Mouse (Mus musculus) stomach, embryonic 14.5 days (tissue): ENCODE data around the gene Tnc. TPM values are rescaled to one million over a fixed set of nuclear protein-coding genes. Genes with fewer than 3 reads are reported as not detected.
A peak's percentile ranks its signal among the peaks of the same experiment; 100 is the strongest.

ENCODE experiments used
- ATAC-seq: fragments of 200-750 bp; cut with Nextera tagmentation; 2 replicates; pipeline ENCODE4 v1.8.0; 2017; ENCODE audit warnings: low read depth, moderate TSS enrichment; ENCODE audit not compliant: insufficient number of reproducible peaks, insufficient read depth, low FRiP score
- H3K27ac ChIP-seq: fragments of 300-500 bp; sonication (generic); 2 replicates; pipeline ENCODE4 v1.5.1; 2014; ENCODE audit warnings: mild to moderate bottlenecking, low read length, moderate library complexity, mixed read lengths
- H3K27me3 ChIP-seq: fragments of 300-500 bp; sonication (generic); 2 replicates; pipeline ENCODE4 v1.6.1; 2014; ENCODE audit warnings: low read length, control low read depth, mixed read lengths; ENCODE audit not compliant: control insufficient read depth, insufficient read depth
- H3K36me3 ChIP-seq: fragments of 300-500 bp; sonication (generic); 2 replicates; pipeline ENCODE4 v1.6.1; 2014; ENCODE audit warnings: mild to moderate bottlenecking, control low read depth, low read length, moderate library complexity, mixed read lengths; ENCODE audit not compliant: control insufficient read depth, insufficient read depth
- H3K4me1 ChIP-seq: fragments of 300-500 bp; sonication (generic); 2 replicates; pipeline ENCODE4 v1.6.1; 2014; ENCODE audit warnings: low read length, control low read depth, mixed read lengths; ENCODE audit not compliant: control insufficient read depth, insufficient read depth
- H3K4me2 ChIP-seq: fragments of 300-500 bp; sonication (generic); replicated peaks from 2 replicates; pipeline ENCODE4 v1.6.1; 2014; ENCODE audit warnings: low read depth, low read length, control low read depth
- H3K4me3 ChIP-seq: fragments of 300-500 bp; sonication (generic); 2 replicates; pipeline ENCODE4 v1.5.1; 2014; ENCODE audit warnings: low read depth, low read length, control low read depth
- H3K9ac ChIP-seq: fragments of 300-500 bp; sonication (generic); replicated peaks from 2 replicates; pipeline ENCODE4 v1.6.1; 2014; ENCODE audit warnings: low read depth, mild to moderate bottlenecking, control low read depth, low read length, moderate library complexity, mixed read lengths
- H3K9me3 ChIP-seq: fragments of 300-500 bp; sonication (generic); 2 replicates; pipeline ENCODE4 v1.6.1; 2016; ENCODE audit warnings: low read depth, low read length, control low read depth; ENCODE audit not compliant: control insufficient read depth
- WGBS: fragments of 180-500 bp; shearing (Covaris S2); extraction: QIAGEN DNeasy Blood & Tissue Kit; methylation state at CpG from one replicate; pipeline ENCODE4 v1.1.7; 2014; 5-methylcytosine and 5-hydroxymethylcytosine counted together
- polyA plus RNA-seq: library from polyadenylated mRNA; unstranded; fragments of >200 nt; fragmentation: Nextera tagmentation; extraction: Ambion mirVana; gene quantifications from 2 replicates; pipeline ENCODE4 v1.2.1, GENCODE M21; 2014

Tnc gene
- polyA plus RNA-seq, 1 experiment from 2014 or later, result 12.3 TPM

DNA sequence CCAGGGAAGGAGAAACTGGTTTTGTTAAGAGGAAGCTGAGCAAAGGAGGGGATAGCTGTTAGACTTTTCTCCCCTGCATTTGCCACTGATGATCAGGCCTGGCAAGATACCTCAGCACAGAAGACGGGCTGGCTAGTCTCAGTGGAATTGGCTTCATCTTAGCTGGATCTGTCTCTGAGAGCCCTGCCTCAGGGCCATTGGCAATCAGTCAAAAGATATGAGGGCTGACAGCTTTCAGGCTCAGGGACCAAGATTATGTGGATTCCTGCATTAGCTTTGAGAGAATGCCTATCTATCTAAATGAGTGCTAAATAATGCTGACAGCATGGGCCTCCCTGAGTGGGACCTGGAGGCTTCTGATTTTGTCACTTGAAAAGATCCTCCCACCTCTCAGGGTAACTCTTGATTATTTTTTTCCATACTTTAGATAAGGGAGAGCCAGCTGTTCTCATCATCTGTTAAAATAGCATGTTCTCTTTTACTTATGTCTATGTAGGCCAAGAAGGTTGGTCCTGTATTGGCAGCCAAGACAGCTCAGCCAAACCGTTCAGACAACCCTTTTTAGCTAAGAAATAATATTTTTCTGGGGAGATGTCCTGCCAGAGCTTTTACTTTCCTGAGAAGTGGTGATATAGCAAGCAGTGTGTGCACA lies 53.2 kb downstream of the Tnc start:
- Histone ChIP-seq H3K27me3 (no peaks in the 10 kb centered on the region), H3K9me3 (no peaks in the 10 kb centered on the region), H3K27ac (no peak overlapping the region), H3K4me1 (no peaks in the 10 kb centered on the region), H3K4me3 (no peak overlapping the region), H3K36me3 (no peaks in the 10 kb centered on the region), H3K9ac (no peak overlapping the region), H3K4me2 (no peak overlapping the region)
- WGBS, result 27% methylated on average over 2 of the region's 2 CpGs
- ATAC-seq, result no peak

GRCm38 (mm10) chr4:63990216-63990615 lies 56.6 kb downstream of the Tnc start:
- no peak overlapping the region for H3K27ac ChIP-seq

GRCm38 (mm10) chr4:63988090-63988489 lies 58.7 kb downstream of the Tnc start:
- Histone ChIP-seq H3K36me3 (no peaks in the 10 kb centered on the region), H3K9me3 (no peaks in the 10 kb centered on the region), H3K4me3 (no peak overlapping the region), H3K27me3 (no peaks in the 10 kb centered on the region), H3K27ac (no peak overlapping the region), H3K9ac (no peak overlapping the region), H3K4me2 (no peak overlapping the region), H3K4me1 (peaks cover 3% of the 10 kb centered on the region)
- no peak for ATAC-seq
- 96% methylated on average over 5 of the region's 5 CpGs for WGBS

More at GRCm38 (mm10) chr4:63990216-63990615, 56.6 kb downstream of the Tnc start:
- H3K9me3 ChIP-seq, result no peaks in the 10 kb centered on the region
- no peak overlapping the region for H3K4me2 ChIP-seq
- no peak for ATAC-seq
- 84% methylated on average over 1 of the region's 1 CpGs for WGBS
- H3K9ac ChIP-seq, result no peak overlapping the region
- H3K27me3 ChIP-seq, result no peaks in the 10 kb centered on the region
- H3K4me1 ChIP-seq, result no peaks in the 10 kb centered on the region
- H3K36me3 ChIP-seq, result no peaks in the 10 kb centered on the region
- H3K4me3 ChIP-seq, result no peak overlapping the region

- H3K27ac ChIP-seq, result no peak overlapping the region
Measured at GRCm38 (mm10) chr4:63986576-63986975, 60.2 kb downstream of the Tnc start.

GRCm38 (mm10) chr4:63983098-63983445 lies 63.7 kb downstream of the Tnc start:
- no peaks in the 10 kb centered on the region for H3K9me3 ChIP-seq
- ATAC-seq, result no peak
- 14% methylated on average over 8 of the region's 8 CpGs for WGBS
- H3K4me2 ChIP-seq, result no peak overlapping the region
- H3K27ac ChIP-seq, result peak overlapping the region; percentile 15; the same call in 1 of the 2 replicates
- H3K27me3 ChIP-seq, result no peaks in the 10 kb centered on the region
- H3K4me3 ChIP-seq, result no peak overlapping the region
- no peak overlapping the region for H3K9ac ChIP-seq
- H3K4me1 ChIP-seq, result peaks cover 18% of the 10 kb centered on the region
- no peaks in the 10 kb centered on the region for H3K36me3 ChIP-seq

More at GRCm38 (mm10) chr4:63986576-63986975, 60.2 kb downstream of the Tnc start:
- Histone ChIP-seq H3K27me3 (no peaks in the 10 kb centered on the region), H3K4me3 (no peak overlapping the region), H3K9ac (no peak overlapping the region), H3K4me1 (peaks cover 14% of the 10 kb centered on the region), H3K36me3 (no peaks in the 10 kb centered on the region), H3K4me2 (no peak overlapping the region), H3K9me3 (no peaks in the 10 kb centered on the region)
- no peak for ATAC-seq

DNA sequence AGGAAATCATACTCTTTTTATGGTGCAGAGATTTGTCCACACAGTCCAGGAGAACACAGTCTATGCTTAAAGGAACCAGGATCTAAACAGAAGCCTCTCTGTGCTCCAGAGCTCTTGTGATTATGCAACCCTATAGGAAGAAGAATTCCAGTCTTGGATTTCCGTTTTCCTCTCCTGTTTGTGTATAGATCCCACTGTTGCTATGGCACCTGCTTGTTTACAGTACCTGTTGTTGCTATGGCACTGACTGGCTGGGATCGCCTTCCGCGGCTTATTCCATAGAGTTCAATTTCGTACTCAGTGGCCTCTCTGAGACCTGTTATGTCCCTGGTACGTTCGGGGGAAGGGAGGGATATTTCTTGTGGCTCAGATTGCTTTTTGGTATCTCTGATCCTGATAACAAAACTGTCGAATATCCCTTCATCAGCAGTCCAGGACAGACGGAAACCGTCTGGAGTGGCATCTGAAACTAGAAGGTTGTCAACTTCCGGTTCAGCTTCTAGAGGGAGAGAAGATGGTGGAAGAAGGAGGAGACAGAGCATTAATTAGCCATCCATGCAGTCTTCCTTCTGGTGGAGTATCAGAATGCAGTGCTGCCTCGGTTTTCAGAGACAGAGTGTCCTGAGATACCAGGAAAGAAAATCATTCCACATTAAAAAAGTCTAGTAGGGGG lies 64.3 kb downstream of the Tnc start:
- no peaks in the 10 kb centered on the region for H3K9me3 ChIP-seq
- H3K4me3 ChIP-seq, result no peak overlapping the region
- no peak for ATAC-seq
- H3K27me3 ChIP-seq, result no peaks in the 10 kb centered on the region
- H3K27ac ChIP-seq, result no peak overlapping the region
- no peak overlapping the region for H3K4me2 ChIP-seq
- H3K9ac ChIP-seq, result no peak overlapping the region
- 51% methylated on average over 12 of the region's 12 CpGs for WGBS
- peaks cover 18% of the 10 kb centered on the region for H3K4me1 ChIP-seq
- no peaks in the 10 kb centered on the region for H3K36me3 ChIP-seq

DNA sequence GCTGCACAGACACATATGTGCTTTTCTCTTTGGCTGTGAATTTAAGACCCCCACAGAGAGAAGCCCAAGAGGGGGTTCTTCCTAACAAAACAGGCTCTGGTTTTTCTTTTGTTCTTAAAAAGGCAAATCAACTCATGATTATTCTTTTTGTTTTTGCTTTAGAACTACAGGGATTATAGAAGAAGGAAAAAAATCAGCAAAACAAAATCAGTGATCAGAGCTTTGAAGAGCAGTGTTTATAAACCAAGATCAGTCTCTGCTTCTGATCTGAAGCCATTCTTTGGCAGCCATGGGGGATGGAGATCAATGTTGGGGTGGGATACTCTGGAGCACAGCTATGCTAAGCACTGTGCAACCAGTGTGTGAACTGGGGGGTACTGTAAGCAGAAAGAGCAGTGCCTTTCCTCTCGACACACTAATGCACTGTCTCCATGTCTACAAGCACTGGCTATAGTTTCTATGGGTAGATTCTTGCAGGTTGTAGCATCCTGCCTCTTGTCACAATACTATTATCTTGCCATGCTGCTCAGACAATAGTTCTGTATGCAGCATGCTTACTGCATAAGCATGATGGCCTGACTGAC lies 66.5 kb downstream of the Tnc start:
- Histone ChIP-seq H3K9ac (no peak overlapping the region), H3K4me3 (no peak overlapping the region), H3K4me1 (peaks cover 18% of the 10 kb centered on the region), H3K4me2 (no peak overlapping the region), H3K27me3 (no peaks in the 10 kb centered on the region), H3K9me3 (no peaks in the 10 kb centered on the region), H3K27ac (no peak overlapping the region), H3K36me3 (no peaks in the 10 kb centered on the region)
- 78% methylated on average over 1 of the region's 1 CpGs for WGBS
- ATAC-seq, result no peak

- no peak overlapping the region for H3K27ac ChIP-seq
Measured at GRCm38 (mm10) chr4:63979635-63980034, 67.2 kb downstream of the Tnc start.

More at GRCm38 (mm10) chr4:63979635-63980034, 67.2 kb downstream of the Tnc start:
- Histone ChIP-seq H3K4me2 (no peak overlapping the region), H3K9ac (no peak overlapping the region), H3K4me1 (peaks cover 18% of the 10 kb centered on the region), H3K27me3 (no peaks in the 10 kb centered on the region), H3K36me3 (no peaks in the 10 kb centered on the region), H3K9me3 (no peaks in the 10 kb centered on the region), H3K4me3 (no peak overlapping the region)
- no peak for ATAC-seq
- WGBS, result 26% methylated on average over 2 of the region's 2 CpGs
